Mouse (Mus musculus) stomach, embryonic 15.5 days (tissue): ENCODE results near the gene Edf1. TPM values are rescaled to one million over a fixed set of nuclear protein-coding genes. Genes with fewer than 3 reads are reported as not detected.
A peak's percentile ranks its signal among the peaks of the same experiment; 100 is the strongest.
"Not testable (repeated sequence)": the region's sequence is repeated elsewhere in the genome, so short reads cannot be mapped to it uniquely, and the experiment has no call there.

Experiments used
- ATAC-seq: fragments of 200-750 bp; cut with Nextera tagmentation; 2 replicates; pipeline ENCODE4 v1.8.0; 2017; ENCODE audit warnings: low read depth, moderate number of reproducible peaks, moderate TSS enrichment; ENCODE audit not compliant: insufficient read depth, low FRiP score
- H3K27ac ChIP-seq: fragments of 300-500 bp; sonication (generic); 2 replicates; pipeline ENCODE4 v1.5.1; 2015; ENCODE audit warnings: mild to moderate bottlenecking, inconsistent platforms
- H3K27me3 ChIP-seq: fragments of 300-500 bp; sonication (generic); replicated peaks from 2 replicates; pipeline ENCODE4 v1.6.1; 2015; ENCODE audit warnings: inconsistent platforms
- H3K36me3 ChIP-seq: fragments of 300-500 bp; sonication (generic); 2 replicates; pipeline ENCODE4 v1.6.1; 2015; ENCODE audit warnings: inconsistent platforms
- H3K4me1 ChIP-seq: fragments of 300-500 bp; sonication (generic); 2 replicates; pipeline ENCODE4 v1.6.1; 2015; ENCODE audit warnings: inconsistent platforms
- H3K4me2 ChIP-seq: fragments of 300-500 bp; sonication (generic); 2 replicates; pipeline ENCODE4 v1.6.1; 2015; ENCODE audit warnings: mild to moderate bottlenecking, inconsistent platforms
- H3K4me3 ChIP-seq: fragments of 300-500 bp; sonication (generic); replicated peaks from 2 replicates; pipeline ENCODE4 v1.5.1; 2015; ENCODE audit warnings: inconsistent platforms
- H3K9ac ChIP-seq: fragments of 300-500 bp; sonication (generic); 2 replicates; pipeline ENCODE4 v1.6.1; 2015; ENCODE audit warnings: inconsistent platforms
- H3K9me3 ChIP-seq: fragments of 300-500 bp; sonication (generic); 2 replicates; pipeline ENCODE4 v1.6.1; 2016; ENCODE audit warnings: inconsistent platforms
- WGBS: fragments of 180-500 bp; shearing (Covaris S2); methylation state at CpG from one replicate; pipeline ENCODE4 v1.1.7; 2015; 5-methylcytosine and 5-hydroxymethylcytosine counted together
- polyA plus RNA-seq: library from polyadenylated mRNA; unstranded; fragments of >200 nt; fragmentation: Nextera tagmentation; extraction: Ambion mirVana; gene quantifications from 2 replicates; pipeline ENCODE4 v1.2.1, GENCODE M21; 2015

Gene Edf1
- polyA plus RNA-seq, 1 experiment from 2014 or later, result 371 TPM

DNA sequence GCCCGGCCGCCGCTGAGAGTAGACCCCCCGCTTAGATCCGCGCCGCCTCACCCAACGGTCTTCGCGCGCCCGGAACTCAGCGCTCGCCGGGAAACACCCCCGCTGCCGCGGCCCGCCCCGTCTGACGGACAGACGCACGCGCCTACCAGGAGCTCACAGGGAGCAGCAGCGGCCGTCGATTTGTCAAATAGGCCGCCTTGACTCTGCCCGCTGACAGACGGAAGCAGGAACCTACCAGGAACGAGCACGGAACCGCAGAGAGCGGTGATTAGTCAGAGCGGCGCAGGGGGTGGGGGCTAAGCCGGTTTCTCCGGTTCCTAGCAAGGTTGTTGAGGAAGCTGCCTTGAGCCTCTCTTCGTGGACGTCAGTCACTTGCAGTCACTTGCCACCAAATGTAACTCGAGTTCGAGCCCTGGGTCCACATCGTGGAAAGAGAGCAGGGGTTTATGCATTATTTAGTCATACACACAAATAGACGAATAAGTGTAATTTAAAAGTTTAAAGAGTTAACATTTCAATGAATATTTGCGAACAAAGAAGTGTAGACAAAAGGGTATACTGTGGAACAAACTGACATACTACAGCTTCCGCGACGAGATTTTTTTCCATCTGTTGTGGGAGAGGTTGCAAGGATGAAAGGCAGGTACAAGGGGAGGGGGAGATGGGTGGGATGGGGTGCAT is 10.7 kb upstream of the Edf1 start, which contains the start of gene Traf2:
TSS of gene Traf2 (minus strand) at position 130 of the 681 bp plus-strand sequence.
- peak within 1 kb of the TSS; percentile 76 for H3K9ac ChIP-seq
- peak within 1 kb of the TSS; percentile 76; the same call in 1 of the 2 replicates for H3K27ac ChIP-seq
- H3K4me2 ChIP-seq, result peak within 1 kb of the TSS; percentile 71
- 3% methylated on average over 48 of the region's 48 CpGs for WGBS
- H3K36me3 ChIP-seq, result no peaks in the 10 kb centered on the region
- no peaks in the 10 kb centered on the region for H3K9me3 ChIP-seq
- ATAC-seq, result peak; percentile 99
- H3K27me3 ChIP-seq, result no peaks in the 10 kb centered on the region
- peak within 1 kb of the TSS; percentile 82 for H3K4me3 ChIP-seq
- peaks cover 7% of the 10 kb centered on the region; the same call in 1 of the 2 replicates for H3K4me1 ChIP-seq

DNA sequence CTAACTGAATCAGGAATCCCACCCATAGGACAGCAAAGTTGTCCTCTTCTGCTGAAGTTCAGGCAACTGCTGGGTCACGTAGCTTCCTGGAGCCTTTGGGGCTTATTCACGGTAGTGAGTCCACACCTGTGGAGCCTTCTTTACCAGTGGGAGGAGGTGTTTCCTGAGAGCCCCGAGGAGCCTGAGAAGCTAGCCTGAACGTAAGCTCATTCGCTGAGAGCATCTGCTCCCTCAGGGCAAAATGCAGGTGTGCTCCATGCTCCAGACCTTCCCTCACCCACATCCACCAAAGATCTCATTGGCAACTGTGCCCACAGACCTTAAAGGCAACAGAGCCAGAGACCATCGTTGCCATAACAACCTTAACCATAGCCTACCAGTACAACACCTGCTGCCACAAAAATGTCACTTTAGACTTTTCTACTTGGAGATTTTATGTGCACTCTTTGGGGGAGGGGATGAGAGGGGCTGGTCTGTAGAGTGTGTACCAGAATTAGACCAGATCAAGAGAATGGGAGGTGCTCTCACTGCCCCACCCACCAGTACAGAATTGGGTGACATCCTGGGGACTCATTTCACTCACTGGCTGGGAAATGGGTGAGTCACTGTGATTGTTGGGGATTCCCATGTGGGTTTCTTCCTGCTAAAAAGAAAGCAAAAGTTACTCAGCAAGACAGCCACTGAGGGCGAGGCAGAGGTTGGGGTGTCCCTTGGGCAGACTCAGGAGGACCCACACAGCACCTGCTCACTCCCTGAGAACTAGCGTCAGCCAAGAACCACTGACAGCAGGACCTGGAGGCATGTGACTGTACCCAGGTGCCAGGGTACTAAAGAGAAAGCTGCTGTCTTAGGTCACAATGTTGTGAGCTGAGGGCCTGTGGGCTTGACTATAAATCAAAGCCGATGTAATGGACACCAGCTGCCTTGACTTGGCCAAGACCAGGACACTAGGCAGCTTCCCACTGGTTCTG is 8.3 kb upstream of the Edf1 start:
- H3K4me3 ChIP-seq, result no peak overlapping the region
- ATAC-seq, result no peak

GRCm38 (mm10) chr2:25551186-25551585 is 6.5 kb upstream of the Edf1 start:
- 26% methylated on average over 5 of the region's 5 CpGs for WGBS
- H3K9ac ChIP-seq, result no peak overlapping the region
- H3K4me1 ChIP-seq, result 0 out of 2 replicates have a peak, but pooled peaks cover under 1% of the 10 kb centered on the region
- no peak overlapping the region for H3K4me2 ChIP-seq
- no peak for ATAC-seq
- no peak overlapping the region for H3K27ac ChIP-seq
- H3K9me3 ChIP-seq, result no peaks in the 10 kb centered on the region
- no peaks in the 10 kb centered on the region for H3K36me3 ChIP-seq
- H3K4me3 ChIP-seq, result no peak overlapping the region
- H3K27me3 ChIP-seq, result no peaks in the 10 kb centered on the region

More for the DNA sequence above, 8.3 kb upstream of the Edf1 start:
- H3K27me3 ChIP-seq, result no peaks in the 10 kb centered on the region
- H3K27ac ChIP-seq, result no peak overlapping the region
- 74% methylated on average over 9 of the region's 9 CpGs for WGBS
- no peak overlapping the region for H3K4me2 ChIP-seq
- no peak overlapping the region for H3K9ac ChIP-seq
- H3K36me3 ChIP-seq, result no peaks in the 10 kb centered on the region
- peaks cover 7% of the 10 kb centered on the region; the same call in 1 of the 2 replicates for H3K4me1 ChIP-seq
- H3K9me3 ChIP-seq, result no peaks in the 10 kb centered on the region

DNA sequence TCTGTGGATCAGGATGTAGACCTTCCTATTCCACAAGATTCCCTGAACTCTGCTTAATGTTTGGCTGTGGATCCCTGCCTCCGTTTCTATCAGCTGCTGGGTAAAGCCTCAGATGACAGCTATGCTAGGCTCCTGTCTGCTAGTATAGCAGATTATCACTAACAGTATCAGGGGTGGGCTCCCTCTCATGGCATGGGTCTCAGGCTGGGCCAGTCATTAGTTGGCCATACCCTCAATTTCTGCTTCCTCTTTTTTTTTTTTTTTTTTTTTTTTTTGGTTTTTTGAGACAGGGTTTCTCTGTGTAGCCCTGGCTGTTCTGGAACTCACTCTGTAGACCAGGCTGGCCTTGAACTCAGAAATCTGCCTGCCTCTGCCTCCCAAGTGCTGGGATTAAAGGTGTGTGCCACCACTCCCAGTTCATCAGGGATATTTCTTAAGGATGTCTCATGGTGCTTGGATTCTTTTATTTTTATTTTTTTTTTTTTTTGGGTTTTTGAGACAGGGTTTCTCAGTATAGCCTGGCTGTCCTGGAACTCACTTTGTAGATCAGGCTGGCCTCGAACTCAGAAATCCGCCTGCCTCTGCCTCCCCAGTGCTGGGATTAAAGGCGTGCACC is 4.4 kb upstream of the Edf1 start:
- not testable (repeated sequence) for H3K27me3 ChIP-seq, H3K4me3 ChIP-seq, H3K9me3 ChIP-seq, H3K4me2 ChIP-seq, H3K27ac ChIP-seq, H3K4me1 ChIP-seq, H3K36me3 ChIP-seq, ATAC-seq, H3K9ac ChIP-seq
- WGBS, result 85% methylated on average over 4 of the region's 4 CpGs

DNA sequence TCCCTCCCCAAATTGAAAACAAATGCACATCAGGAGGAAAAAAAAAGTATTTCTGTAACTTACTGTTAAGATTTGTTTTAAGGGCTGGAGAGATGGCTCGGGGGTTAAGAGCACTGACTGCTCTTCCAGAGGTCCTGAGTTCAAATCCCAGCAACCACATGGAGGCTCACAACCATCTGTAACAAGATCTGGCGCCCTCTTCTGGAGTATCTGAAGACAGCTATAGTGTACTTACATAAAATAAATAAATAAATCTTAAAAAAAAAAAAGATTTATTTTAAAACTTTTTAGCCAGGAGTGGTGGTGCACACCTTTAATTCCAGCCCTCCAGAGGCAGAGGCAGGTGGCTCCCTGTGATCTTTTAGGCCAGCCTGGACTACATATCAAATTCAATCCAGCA is 2.2 kb upstream of the Edf1 start:
- not testable (repeated sequence) for H3K4me2 ChIP-seq, H3K36me3 ChIP-seq, H3K9me3 ChIP-seq, ATAC-seq, H3K27ac ChIP-seq, H3K9ac ChIP-seq, H3K27me3 ChIP-seq, H3K4me3 ChIP-seq
- H3K4me1 ChIP-seq, result peaks cover 14% of the 10 kb centered on the region
- WGBS, result 58% methylated on average over 2 of the region's 2 CpGs

GRCm38 (mm10) chr2:25556296-25556695 is 1.4 kb upstream of the Edf1 start:
- no peak overlapping the region for H3K4me3 ChIP-seq
- H3K36me3 ChIP-seq, result peaks cover 10% of the 10 kb centered on the region
- no peak overlapping the region for H3K4me2 ChIP-seq
- ATAC-seq, result no peak
- WGBS, result 56% methylated on average over 1 of the region's 1 CpGs
- no peaks in the 10 kb centered on the region for H3K27me3 ChIP-seq
- H3K4me1 ChIP-seq, result peaks cover 14% of the 10 kb centered on the region
- no peaks in the 10 kb centered on the region for H3K9me3 ChIP-seq
- no peak overlapping the region for H3K27ac ChIP-seq
- no peak overlapping the region for H3K9ac ChIP-seq

DNA sequence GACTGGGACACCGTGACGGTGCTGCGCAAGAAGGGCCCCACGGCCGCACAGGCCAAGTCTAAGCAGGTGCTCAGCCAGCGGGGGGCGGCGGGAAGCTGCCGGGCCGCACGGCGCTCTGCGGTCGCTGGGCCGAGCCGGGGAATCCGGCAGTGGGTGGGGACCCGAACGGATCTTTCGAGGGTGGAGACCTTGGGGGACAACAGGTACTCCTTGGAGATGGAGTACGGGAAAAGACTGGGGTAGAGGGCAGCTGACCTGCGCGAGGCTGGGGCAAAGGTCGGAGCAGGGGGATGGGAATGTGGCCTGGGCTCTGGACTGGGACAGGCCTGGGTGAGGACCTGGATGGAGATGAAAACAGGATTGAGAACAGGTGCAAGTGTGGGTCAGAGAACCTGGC is 315 bp downstream of the Edf1 start:
- under 1% methylated on average over 24 of the region's 24 CpGs for WGBS
- Histone ChIP-seq H3K9ac (peak overlapping the region; percentile 97), H3K4me2 (peak overlapping the region; percentile 88), H3K27me3 (no peaks in the 10 kb centered on the region), H3K27ac (peak overlapping the region; percentile 72), H3K9me3 (no peaks in the 10 kb centered on the region), H3K36me3 (peaks cover 26% of the 10 kb centered on the region), H3K4me3 (peak overlapping the region; percentile 91), H3K4me1 (peaks cover 14% of the 10 kb centered on the region)
- ATAC-seq, result no peak

- WGBS, result 62% methylated on average over 6 of the region's 6 CpGs
- Histone ChIP-seq H3K27ac (0 out of 2 replicates have a peak overlapping the region, but pooled peaks have one; percentile 14), H3K4me2 (peak overlapping the region; percentile 88), H3K36me3 (peaks cover 34% of the 10 kb centered on the region), H3K9me3 (no peaks in the 10 kb centered on the region), H3K27me3 (no peaks in the 10 kb centered on the region), H3K4me3 (peak overlapping the region; percentile 91), H3K4me1 (peaks cover 14% of the 10 kb centered on the region), H3K9ac (peak overlapping the region; percentile 97; the same call in 1 of the 2 replicates)
- ATAC-seq, result no peak
These were observed 1.1 kb downstream of the Edf1 start for GRCm38 (mm10) chr2:25558774-25559173.

DNA sequence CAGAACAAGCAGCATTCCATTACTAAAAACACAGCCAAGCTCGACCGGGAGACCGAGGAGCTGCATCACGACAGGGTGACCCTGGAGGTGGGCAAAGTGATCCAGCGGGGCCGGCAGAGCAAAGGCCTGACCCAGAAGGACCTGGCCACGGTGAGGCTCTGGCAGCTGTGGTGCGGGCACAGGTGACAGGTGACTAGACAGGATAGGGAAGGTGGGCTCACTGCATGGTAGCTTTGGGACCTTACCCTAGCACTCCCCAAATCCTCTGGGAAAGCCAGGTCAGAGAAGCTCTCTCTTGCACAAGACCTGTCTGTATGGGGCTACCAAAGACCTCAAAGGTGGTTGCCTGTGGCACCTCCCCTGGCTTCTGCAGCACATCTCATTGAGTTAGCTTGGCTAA is 2.9 kb downstream of the Edf1 start:
- Histone ChIP-seq H3K4me1 (peaks cover 14% of the 10 kb centered on the region), H3K27me3 (no peaks in the 10 kb centered on the region), H3K4me3 (no peak overlapping the region), H3K27ac (no peak overlapping the region), H3K9ac (no peak overlapping the region), H3K36me3 (peaks cover 51% of the 10 kb centered on the region), H3K4me2 (no peak overlapping the region), H3K9me3 (no peaks in the 10 kb centered on the region)
- no peak for ATAC-seq
- WGBS, result 87% methylated on average over 8 of the region's 8 CpGs

GRCm38 (mm10) chr2:25561946-25562345 is 4.3 kb downstream of the Edf1 start:
- no peaks in the 10 kb centered on the region for H3K27me3 ChIP-seq
- H3K9me3 ChIP-seq, result no peaks in the 10 kb centered on the region
- no peak overlapping the region for H3K4me3 ChIP-seq
- H3K4me2 ChIP-seq, result no peak overlapping the region
- H3K36me3 ChIP-seq, result peaks cover 51% of the 10 kb centered on the region
- no peak for ATAC-seq
- WGBS, result 80% methylated on average over 9 of the region's 9 CpGs
- H3K9ac ChIP-seq, result no peak overlapping the region
- H3K27ac ChIP-seq, result no peak overlapping the region
- H3K4me1 ChIP-seq, result peaks cover 14% of the 10 kb centered on the region

GRCm38 (mm10) chr2:25565741-25566140 is 8.1 kb downstream of the Edf1 start:
- ATAC-seq, result no peak
- H3K4me2 ChIP-seq, result no peak overlapping the region
- no peaks in the 10 kb centered on the region for H3K9me3 ChIP-seq
- no peak overlapping the region for H3K4me3 ChIP-seq
- peaks cover 50% of the 10 kb centered on the region for H3K36me3 ChIP-seq
- 91% methylated on average over 8 of the region's 8 CpGs for WGBS
- H3K27me3 ChIP-seq, result no peaks in the 10 kb centered on the region
- H3K27ac ChIP-seq, result no peak overlapping the region
- H3K9ac ChIP-seq, result no peak overlapping the region
- H3K4me1 ChIP-seq, result no peaks in the 10 kb centered on the region
